Mouse (Mus musculus) brain, adult 10 weeks (tissue): ENCODE results near the gene Tjp1. TPM values are rescaled to one million over a fixed set of nuclear protein-coding genes. Genes with fewer than 3 reads are reported as not detected.

Experiments
- polyA plus RNA-seq: library from polyadenylated mRNA; stranded (reverse); fragments of 350-450 nt; fragmentation: Illumina TruSeq; extraction: RNeasy Lipid Tissue Mini Kit (QIAGEN cat#74804); gene quantifications from one replicate; pipeline ENCODE4 v1.2.3, GENCODE M21; 2015; ENCODE audit warnings: low read depth, low replicate concordance

The Tjp1 gene
- polyA plus RNA-seq = 65.6 TPM

GRCm38 (mm10) chr7:65527071-65528007 is at the start of gene Tjp1:
TSS of gene Tjp1 (minus strand) at chr7:65527781.

Other genes with a start within 250 kb of the Tjp1 start
- 32.1 TPM for gene Tarsl2, start 117.1 kb upstream of the Tjp1 start, polyA plus RNA-seq
- gene Tm2d3, start 163.4 kb upstream of the Tjp1 start, polyA plus RNA-seq = 107 TPM